Mouse (Mus musculus): ENCODE measurements around the gene Susd5. TPM values are rescaled to one million over a fixed set of nuclear protein-coding genes. Genes with fewer than 3 reads are reported as not detected.
"Not testable (repeated sequence)": the region's sequence is repeated elsewhere in the genome, so short reads cannot be mapped to it uniquely, and the experiment has no call there.

Gene Susd5
- total RNA-seq, 1 experiment from 2014 or later: not detected

DNA sequence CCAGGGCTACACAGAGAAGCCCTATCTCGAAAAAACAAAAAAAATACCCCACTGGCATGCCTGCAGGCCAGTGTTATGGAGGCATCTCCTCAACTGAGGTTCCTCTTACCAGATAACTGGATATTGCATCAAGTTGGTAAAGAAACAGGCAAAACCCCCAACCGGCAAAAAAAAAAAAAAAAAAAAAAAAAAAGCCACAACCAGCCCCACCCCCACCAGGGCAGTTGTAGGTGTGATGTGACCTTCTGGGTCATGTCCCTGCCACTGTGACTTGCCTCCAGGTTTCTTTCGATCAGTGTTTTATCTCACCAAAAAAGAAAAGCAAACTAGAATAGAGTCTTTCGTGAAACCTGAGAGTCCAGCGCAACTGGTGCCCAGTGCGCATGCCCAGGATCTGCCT, 4.1 kb upstream of the Susd5 start:
- ATAC-seq (replicated peaks; ENCODE audit: insufficient number of reproducible peaks, low FRiP score, low TSS enrichment, poor library complexity, severe bottlenecking): no peak

DNA sequence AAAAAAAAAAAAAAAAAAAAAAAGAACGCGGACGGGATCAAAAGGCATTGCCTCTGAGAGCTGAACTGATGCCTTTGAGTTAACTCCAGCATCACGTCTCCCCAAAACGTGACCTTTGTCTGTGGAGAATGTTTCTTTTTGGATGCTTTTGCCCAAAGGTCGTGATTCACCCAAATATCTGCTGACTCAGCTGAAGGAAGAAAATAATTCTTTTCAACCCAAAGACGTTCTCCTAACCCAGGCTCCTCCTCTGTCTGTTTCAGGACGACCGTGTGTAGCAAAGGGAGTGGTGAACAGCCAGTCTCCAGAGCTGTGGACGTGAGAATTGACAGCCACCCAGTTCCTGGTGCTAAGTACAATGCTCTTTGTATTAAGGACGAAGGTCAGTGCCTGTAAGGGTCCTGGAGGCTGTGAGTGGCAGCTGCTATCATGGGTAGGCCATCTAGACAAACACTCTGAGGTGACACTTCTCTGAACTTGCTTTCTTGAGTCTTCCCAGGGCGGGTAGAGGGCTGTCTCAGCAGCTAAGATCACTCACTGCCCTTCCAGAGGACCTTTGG, 11.6 kb downstream of the Susd5 start:
- no peak for ATAC-seq (replicated peaks; ENCODE audit: insufficient number of reproducible peaks, low FRiP score, low TSS enrichment, poor library complexity, severe bottlenecking)

DNA sequence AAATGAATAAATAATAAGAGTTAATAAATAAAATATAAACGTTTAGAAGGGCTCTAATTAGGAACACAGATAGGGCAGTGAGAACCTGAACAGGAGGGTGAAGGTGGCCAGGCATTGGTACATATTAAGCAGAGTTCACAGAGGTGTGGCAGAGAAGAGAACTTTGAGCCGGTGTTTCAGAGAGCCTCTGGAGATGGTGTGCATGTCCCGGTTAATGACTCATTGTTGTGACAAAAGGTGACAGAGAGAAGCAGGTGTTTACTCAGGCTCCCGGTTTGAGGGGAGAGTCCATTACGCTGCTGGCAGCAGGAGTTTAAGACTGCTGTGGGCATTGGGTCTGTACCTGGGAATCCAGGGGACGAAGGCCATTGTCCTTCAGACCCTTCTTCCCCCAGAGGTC, 12.4 kb downstream of the Susd5 start:
- no peak for ATAC-seq (replicated peaks; ENCODE audit: insufficient number of reproducible peaks, low FRiP score, low TSS enrichment, poor library complexity, severe bottlenecking)

DNA sequence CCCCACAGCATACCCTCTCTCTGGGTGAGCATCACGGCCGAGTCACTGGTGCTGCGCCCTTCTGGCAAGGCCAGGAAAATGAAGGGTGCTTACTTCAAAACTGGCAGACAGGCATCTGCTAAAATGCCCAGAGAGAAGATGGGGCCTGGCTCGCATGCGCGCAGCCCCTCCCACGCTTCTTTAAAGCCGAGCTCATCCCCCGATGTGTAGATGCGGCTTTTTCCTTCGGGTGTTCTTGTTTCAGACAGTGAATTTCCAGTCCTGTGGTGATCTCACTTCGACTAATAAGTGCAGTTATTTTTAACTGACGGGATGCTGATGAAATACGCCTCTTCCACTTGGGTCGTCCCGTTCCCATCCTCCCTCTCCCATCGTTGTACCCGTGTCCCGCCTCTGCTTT, 16.7 kb downstream of the Susd5 start:
- no peak for ATAC-seq (replicated peaks; ENCODE audit: insufficient number of reproducible peaks, low FRiP score, low TSS enrichment, poor library complexity, severe bottlenecking)

DNA sequence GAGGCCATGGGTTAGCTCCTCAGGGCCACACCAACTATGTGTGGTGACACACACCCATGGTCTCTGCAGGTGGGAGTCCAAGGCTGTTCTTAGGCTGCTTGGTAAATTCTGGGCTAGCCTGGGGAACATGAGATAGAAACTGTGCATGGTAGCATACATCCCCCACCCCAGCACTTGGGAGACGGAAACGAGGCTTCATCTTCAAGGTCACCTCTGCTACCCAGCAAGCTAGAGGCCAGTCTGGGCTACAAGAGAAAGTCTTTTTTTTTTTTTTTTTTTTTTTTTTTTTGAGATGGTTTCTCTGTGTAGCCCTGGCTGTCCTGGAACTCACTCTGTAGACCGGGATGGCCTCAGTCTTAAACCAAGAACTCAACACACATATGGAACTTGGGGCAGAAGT, 29.5 kb downstream of the Susd5 start:
- no peak for ATAC-seq (replicated peaks; ENCODE audit: insufficient number of reproducible peaks, low FRiP score, low TSS enrichment, poor library complexity, severe bottlenecking)

DNA sequence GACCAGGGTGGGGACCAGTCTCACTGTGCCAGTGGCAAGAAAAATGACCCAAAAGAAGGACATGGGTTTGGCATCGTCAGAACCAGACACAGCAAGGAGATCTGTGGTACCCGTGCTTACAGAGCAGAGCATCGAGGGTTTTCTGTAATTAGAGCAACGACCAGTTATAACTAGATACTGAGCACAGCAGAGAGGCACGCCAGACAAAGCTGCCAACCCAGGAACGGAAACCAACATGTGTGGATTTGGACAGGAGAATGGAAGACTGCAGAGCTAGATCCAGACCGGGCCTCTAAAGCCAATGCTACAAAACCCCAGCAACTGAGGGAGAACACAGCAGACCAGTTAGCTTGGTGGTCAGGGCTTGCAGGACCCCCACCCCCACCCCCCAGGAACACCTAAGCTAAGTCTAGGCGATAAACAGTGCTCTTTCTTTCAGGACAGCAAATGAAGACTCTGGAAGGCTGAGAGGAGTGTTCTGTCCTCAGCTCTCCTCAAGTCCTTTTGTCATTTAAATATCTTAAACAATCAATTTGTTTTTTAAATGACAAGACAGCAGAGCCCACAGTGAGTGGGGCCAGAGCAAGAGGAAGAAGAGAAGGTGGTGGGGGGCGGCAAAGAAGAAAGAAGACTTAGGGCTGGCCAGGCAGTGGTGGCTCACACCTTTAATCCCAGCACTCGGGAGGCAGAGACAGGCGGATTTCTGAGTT, 30.3 kb downstream of the Susd5 start:
- ATAC-seq (replicated peaks; ENCODE audit: insufficient number of reproducible peaks, low FRiP score, low TSS enrichment, poor library complexity, severe bottlenecking): no peak

DNA sequence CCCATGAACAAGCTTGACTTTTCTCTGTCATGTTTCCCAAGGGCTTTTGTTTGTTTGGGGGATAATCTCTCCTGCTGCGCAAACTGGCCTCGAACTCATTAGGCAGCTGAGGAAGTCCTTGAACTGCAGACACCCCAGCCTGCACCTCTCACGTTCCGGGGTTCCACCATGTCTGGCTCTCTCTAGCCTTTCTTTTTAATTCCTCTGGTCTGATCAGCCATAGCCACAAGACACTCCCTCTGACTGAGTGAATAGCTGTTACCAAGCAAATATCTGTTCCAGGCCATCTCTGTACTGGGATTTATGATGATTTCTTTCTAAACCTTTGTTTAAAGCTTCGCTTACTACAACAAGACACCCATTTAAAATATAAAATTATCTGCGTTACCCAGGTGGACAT, 31.9 kb downstream of the Susd5 start:
- not testable (repeated sequence) for ATAC-seq (replicated peaks; ENCODE audit: insufficient number of reproducible peaks, low FRiP score, low TSS enrichment, poor library complexity, severe bottlenecking)

DNA sequence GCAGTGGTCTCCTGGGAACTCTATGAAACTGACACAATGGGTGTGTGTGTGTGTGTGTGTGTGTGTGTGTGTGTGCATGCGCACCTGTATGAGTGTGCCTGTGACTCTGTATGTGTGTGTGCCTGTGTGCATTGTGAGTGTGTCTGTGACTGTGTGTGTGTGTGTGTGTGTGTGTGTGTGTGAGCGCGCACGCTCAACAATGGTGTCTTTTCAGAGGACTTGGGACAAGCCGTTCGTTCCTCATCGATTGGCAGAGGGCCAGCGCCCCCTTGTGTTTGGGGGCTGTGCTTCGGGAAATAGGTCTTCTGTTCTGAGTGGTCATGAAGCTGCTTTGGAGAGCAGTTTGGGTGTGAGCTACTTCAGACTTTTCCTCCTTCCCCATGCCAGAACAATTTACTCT, 35.2 kb downstream of the Susd5 start:
- not testable (repeated sequence) for ATAC-seq (replicated peaks; ENCODE audit: insufficient number of reproducible peaks, low FRiP score, low TSS enrichment, poor library complexity, severe bottlenecking)

DNA sequence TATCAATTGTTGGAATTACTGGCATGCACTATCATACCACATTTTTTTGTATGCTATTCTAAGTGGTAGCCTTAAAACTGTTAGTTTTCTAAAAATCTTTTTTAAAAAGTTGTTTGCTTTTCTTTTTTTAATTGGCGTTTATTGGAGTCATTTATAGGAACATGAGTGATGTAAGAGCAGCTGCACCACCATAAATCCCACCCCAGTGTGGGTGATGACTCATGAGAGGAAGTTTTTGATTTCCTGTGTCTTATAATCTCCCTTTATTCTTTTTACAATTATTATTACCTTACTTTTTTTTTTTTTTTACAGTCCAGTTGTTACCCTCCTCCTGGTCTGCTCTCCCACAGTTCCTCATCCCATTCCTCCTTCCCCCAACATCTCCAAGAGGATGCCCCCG, 37.9 kb downstream of the Susd5 start:
- no peak for ATAC-seq (replicated peaks; ENCODE audit: insufficient number of reproducible peaks, low FRiP score, low TSS enrichment, poor library complexity, severe bottlenecking)

DNA sequence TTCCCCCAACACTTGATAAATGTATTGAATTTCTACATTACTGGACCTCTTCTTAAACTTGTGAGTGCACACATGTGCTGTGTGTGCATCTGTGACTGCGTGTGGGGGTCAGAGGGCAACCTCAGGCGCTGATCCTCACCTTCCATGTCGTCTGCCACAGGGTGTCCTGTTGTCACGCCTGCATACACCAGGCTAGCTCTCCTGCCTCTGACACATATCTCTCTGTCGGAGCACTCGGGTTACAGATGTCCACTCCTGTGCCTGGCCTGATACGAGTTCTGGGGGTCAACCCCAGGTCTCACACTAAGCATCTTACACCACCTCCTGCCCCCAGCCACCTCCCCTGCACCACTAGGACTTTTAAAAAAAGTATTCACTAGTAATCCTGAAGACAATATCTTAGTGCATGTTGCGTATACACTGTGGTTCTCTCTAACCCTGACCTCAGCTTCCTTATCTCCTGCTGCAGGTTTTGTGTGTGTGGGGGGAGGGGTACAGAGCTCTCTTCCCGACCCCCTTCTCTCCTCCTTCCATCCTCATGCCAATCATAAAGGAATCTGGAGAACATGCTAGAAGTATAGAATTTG, 41.9 kb downstream of the Susd5 start:
- ATAC-seq (replicated peaks; ENCODE audit: insufficient number of reproducible peaks, low FRiP score, low TSS enrichment, poor library complexity, severe bottlenecking): no peak

DNA sequence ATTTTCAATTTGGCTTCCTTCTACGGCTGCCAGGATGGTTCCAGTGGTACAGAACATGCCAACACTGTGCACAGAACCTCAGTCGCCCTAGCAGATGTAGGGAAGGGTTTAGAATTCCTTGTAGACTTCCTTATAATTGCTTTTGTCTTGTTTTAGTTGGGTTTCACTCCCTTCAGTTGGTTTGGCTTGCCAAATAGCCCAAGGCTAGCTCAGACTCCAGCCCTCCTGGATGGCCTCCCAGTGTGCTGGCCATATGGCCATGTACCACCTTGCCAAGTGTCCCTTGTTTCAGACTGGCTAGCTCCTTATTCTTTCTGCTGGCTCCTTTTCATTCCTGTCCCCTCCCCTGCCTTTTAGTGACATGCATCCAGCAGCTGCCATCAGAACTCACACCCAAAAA, 53.3 kb downstream of the Susd5 start:
- no peak for ATAC-seq (replicated peaks; ENCODE audit: insufficient number of reproducible peaks, low FRiP score, low TSS enrichment, poor library complexity, severe bottlenecking)

DNA sequence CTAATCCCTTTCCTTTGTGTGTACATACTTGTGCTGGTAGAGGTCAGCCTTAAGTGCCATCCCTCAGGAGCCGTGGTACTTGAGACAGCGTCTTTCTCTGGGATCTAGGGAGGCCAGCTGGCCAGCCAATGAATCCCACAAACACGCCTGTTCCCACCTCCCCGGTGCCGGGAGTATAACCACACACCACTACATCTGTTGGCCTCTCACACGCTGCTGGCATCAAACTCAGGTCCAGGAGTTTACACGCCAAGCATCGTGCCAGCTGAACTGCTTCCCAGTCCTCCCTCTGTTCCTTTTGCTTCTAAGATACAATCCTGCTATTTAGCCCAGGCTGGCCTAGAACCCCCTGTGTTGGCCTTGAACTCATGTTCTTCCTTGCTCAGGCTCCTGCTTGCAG, 54.2 kb downstream of the Susd5 start:
- ATAC-seq (replicated peaks; ENCODE audit: insufficient number of reproducible peaks, low FRiP score, low TSS enrichment, poor library complexity, severe bottlenecking): no peak

DNA sequence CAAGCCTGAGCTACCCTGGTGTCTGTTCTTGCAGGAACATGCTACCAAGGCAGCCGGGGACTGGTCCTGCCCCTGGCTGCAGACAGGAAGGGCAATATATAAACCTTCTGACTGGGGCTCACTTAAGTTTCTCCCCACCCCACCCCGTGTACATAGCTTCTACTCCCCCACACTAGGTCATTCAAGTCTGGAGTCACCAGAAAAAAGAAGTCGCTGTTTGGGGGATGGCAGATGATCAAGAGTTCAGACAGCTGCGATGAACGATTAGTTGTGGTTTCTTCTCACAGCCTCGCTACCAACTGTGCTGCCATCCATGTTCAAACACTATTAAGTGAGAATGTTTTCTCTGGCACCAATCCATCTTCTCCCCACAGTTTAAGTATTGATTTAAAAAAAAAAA, 55.3 kb downstream of the Susd5 start:
- ATAC-seq (replicated peaks; ENCODE audit: insufficient number of reproducible peaks, low FRiP score, low TSS enrichment, poor library complexity, severe bottlenecking): no peak

DNA sequence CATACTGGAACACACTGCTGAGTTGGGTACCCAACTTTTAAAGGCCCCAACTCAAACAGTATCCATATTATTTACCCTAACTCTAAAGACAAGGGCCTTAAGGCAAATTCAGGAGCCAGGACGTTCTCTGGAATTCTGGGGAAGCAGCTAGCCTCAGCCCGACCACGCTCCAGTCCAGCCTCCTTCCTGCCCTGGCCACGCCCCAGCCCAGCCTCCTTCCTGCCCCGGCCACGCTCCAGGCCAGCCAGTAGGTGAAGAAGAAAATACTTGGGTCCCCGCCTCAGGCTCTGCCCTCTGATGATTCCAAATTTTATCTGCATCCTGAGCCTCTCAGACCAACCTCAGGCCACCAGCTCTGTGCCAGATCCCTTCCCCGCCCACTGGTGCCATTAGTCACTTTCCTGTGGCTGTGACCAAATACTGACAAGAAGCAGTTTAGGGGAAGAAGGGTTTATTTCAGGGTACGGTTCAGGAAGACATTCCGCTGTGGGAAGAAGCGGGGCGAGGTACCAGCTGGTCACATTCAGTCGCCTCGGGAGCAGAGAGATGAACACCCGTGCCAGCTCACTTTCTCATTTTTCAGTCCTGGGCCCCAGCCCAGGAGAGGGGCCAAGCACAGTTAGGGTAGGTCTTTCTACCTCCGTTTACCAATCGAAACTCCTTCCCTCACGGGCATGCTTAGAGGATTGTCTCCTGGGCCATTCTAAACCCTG, 57.1 kb downstream of the Susd5 start:
- no peak for ATAC-seq (replicated peaks; ENCODE audit: insufficient number of reproducible peaks, low FRiP score, low TSS enrichment, poor library complexity, severe bottlenecking)

DNA sequence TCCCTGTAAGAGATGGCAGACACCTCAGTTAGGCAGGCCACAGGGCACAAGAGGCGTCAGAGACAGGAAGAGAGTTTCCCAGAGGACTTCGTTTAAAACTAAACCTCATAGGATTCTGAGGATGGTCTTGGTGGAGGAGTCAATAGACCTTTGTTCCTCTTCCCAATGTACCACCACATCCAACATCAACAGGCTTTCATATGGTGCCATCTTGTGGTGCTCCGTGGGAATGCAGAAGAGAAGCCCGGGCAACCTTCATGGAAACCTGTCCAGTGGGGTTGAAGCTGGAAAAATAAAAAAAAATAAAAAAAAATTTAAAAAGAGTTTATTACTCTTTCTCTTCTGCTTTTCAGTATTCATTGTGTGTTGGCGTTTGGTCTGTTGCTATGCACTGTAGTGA, 59.7 kb downstream of the Susd5 start:
- not testable (repeated sequence) for ATAC-seq (replicated peaks; ENCODE audit: insufficient number of reproducible peaks, low FRiP score, low TSS enrichment, poor library complexity, severe bottlenecking)

DNA sequence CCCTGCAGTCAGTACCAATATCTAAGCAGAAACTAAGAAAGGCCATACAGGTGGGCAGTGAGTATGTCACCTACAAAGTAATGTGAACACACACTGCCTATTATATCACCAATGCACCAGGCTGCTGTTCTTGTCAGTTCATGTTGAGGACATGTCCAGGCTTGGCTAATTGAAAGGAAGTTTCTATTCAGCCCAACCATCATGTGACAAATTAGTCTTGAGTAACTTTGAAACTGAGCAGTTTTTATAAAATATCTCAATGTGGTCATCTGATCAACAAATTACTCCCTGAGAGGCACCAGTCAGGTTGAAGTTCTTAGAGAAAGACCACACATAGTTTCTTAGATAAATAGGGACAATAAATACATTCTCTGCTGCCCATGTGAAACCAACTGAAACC, 65.9 kb downstream of the Susd5 start:
- ATAC-seq (replicated peaks; ENCODE audit: insufficient number of reproducible peaks, low FRiP score, low TSS enrichment, poor library complexity, severe bottlenecking): not testable (repeated sequence)

DNA sequence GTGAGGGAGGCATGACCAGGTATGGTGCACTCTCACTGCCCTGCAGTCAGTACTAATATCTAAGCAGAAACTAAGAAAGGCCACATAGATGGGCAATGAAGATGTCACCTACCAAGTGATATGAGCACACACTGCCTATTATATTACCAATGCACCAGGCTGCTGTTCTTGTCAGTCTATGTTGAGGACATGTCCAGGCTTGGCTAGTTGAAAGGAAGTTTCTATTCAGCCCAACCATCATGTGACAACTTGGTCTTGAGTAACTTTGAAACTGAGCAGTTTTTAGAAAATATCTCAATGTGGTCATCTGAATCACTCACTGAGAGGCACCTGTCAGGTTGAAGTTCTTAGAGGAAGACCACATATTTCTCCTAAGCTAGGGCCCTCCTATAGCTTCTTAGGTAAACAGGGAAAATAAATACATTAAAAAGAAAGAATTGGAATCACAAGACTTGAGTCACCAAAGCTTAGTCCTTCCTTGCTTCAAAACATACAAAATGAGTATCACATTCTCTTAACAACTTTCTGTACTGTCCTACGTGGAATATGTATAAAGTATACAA, 72.4 kb downstream of the Susd5 start:
- not testable (repeated sequence) for ATAC-seq (replicated peaks; ENCODE audit: insufficient number of reproducible peaks, low FRiP score, low TSS enrichment, poor library complexity, severe bottlenecking)

All from monocyte, adult 5-6 weeks (primary cell).